Mouse (Mus musculus): ENCODE measurements at regions not wholly inside any gene's neighbourhood (a gene's known extent, or its start where the extent isn't known, plus 50 kb on each side); places are given as distances from the start of the nearest gene placed in this dataset.

- no peaks in the 10 kb centered on the region for H3K9me3 ChIP-seq
- no peaks in the 10 kb centered on the region for H3K27me3 ChIP-seq (replicated peaks)
- ATAC-seq (replicated peaks), result no peak
- no peaks in the 10 kb centered on the region for H3K4me1 ChIP-seq
- H3K27ac ChIP-seq, result no peak overlapping the region
- no peak overlapping the region for H3K4me3 ChIP-seq
- WGBS, result 87% methylated on average over 2 of the region's 2 CpGs
- no peaks in the 10 kb centered on the region for H3K36me3 ChIP-seq (replicated peaks)
- no peak overlapping the region for H3K9ac ChIP-seq
- no peak overlapping the region for H3K4me2 ChIP-seq
These were observed 65.1 kb upstream of the Cwc22 start for GRCm38 (mm10) chr2:78011051-78011800.

GRCm38 (mm10) chr2:78010066-78010690 is 64.0 kb upstream of the Cwc22 start:
- Histone ChIP-seq H3K4me3 (no peak overlapping the region), H3K27ac (no peak overlapping the region), H3K27me3 (replicated peaks) (no peaks in the 10 kb centered on the region), H3K9me3 (no peaks in the 10 kb centered on the region), H3K4me2 (no peak overlapping the region), H3K36me3 (replicated peaks) (no peaks in the 10 kb centered on the region), H3K4me1 (no peaks in the 10 kb centered on the region), H3K9ac (no peak overlapping the region)
- ATAC-seq (replicated peaks), result no peak
- 74% methylated on average over 5 of the region's 5 CpGs for WGBS

GRCm38 (mm10) chr2:78008094-78008493 is 61.9 kb upstream of the Cwc22 start:
- Histone ChIP-seq H3K4me2 (no peak overlapping the region), H3K4me1 (no peaks in the 10 kb centered on the region), H3K27me3 (replicated peaks) (no peaks in the 10 kb centered on the region), H3K9me3 (no peaks in the 10 kb centered on the region), H3K4me3 (no peak overlapping the region), H3K27ac (no peak overlapping the region), H3K36me3 (replicated peaks) (no peaks in the 10 kb centered on the region), H3K9ac (no peak overlapping the region)
- 97% methylated on average over 1 of the region's 1 CpGs for WGBS
- no peak for ATAC-seq (replicated peaks)

GRCm38 (mm10) chr2:78005402-78006021 is 59.3 kb upstream of the Cwc22 start:
- Histone ChIP-seq H3K4me2 (no peak overlapping the region), H3K4me3 (no peak overlapping the region), H3K9ac (no peak overlapping the region), H3K27ac (no peak overlapping the region), H3K4me1 (no peaks in the 10 kb centered on the region), H3K9me3 (no peaks in the 10 kb centered on the region), H3K36me3 (replicated peaks) (no peaks in the 10 kb centered on the region), H3K27me3 (replicated peaks) (no peaks in the 10 kb centered on the region)
- no peak for ATAC-seq (replicated peaks)
- WGBS, result 49% methylated on average over 7 of the region's 7 CpGs

GRCm38 (mm10) chr2:78004426-78004825 is 58.3 kb upstream of the Cwc22 start:
- Histone ChIP-seq H3K4me3 (no peak overlapping the region), H3K9ac (no peak overlapping the region), H3K27ac (no peak overlapping the region), H3K9me3 (no peaks in the 10 kb centered on the region), H3K27me3 (replicated peaks) (no peaks in the 10 kb centered on the region), H3K4me2 (no peak overlapping the region), H3K36me3 (replicated peaks) (no peaks in the 10 kb centered on the region), H3K4me1 (no peaks in the 10 kb centered on the region)
- 68% methylated on average over 5 of the region's 5 CpGs for WGBS
- ATAC-seq (replicated peaks), result no peak

Data from midbrain, embryonic 15.5 days (tissue).